Mouse (Mus musculus): Measurements from ENCODE around the gene Krtap1-3.

Gene Krtap1-3

GRCm38 (mm10) chr11:99557976-99558745, 33.0 kb downstream of the Krtap1-3 start:
- DNase-seq: no peak

DNA sequence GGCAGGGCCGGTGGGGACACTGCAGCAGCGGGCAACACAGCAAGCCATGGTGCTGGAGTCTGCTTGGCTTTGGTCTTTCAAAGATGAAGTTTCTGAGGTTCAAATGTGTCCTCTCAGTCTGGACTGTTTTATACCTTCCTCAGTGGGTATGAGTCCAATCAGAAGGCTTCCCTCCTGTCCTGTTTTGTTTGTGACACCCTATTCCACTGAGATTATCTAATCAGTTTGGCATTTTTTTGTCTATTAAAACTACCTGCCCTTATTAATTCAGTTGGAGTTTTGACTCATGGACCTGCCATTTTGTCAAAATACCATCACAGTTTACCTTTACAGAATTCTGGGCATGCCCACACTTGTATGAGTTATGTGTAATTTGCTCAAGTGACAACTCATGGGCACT, 34.4 kb downstream of the Krtap1-3 start, which contains the start of gene Krtap3-2:
Krtap3-2 (minus strand) TSS at position 101 of the 400 bp plus-strand sequence.
- no peak for DNase-seq

DNA sequence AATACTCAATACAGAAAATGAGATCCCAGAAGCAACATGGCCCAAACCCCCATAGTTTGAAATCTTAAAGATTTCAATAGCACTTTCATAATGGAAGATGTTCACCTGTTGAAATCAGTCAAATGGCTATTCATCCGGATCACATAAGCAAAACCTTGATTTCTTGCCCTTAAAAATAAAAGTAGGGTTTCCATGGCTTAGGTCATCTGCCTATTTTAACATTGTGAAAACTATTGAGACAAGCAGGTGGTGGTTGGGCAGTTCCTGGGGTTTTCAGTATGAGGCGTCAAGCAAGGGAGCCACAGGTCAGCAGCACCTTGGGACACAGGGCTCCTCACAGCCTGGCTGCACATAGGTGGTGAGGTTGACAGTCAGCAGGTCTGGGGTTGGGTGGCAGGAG, 34.9 kb downstream of the Krtap1-3 start:
- DNase-seq: no peak

DNA sequence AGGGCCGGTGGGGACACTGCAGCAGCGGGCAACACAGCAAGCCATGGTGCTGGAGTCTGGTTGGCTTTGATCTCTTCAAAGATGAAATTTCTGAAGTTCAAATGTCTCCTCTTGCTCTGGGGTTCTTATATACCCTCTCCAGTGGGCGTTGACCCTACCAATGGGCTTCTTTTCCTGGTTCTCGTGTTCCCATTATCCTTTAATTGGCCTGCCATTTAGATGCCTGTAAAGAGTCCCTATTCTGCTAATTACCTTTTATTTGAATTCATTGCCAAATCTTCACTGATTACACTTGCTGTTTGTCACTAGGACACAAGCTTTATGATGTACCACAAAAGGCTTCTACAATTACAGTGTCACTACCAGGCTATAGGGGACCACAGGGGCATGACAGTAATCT, 40.4 kb downstream of the Krtap1-3 start, which contains the start of gene Krtap3-3:
Krtap3-3 (minus strand) TSS at position 101 of the 400 bp plus-strand sequence.
- no peak for DNase-seq

- no peak for DNase-seq
These were observed 43.2 kb downstream of the Krtap1-3 start for GRCm38 (mm10) chr11:99547892-99548291.

All from embryo, embryonic 11 days (tissue).